Mouse (Mus musculus) neural tube, embryonic 13.5 days (tissue): ENCODE data around the gene Tmprss3. TPM values are rescaled to one million over a fixed set of nuclear protein-coding genes. Genes with fewer than 3 reads are reported as not detected.

Experiments used
- ATAC-seq: fragments of 200-750 bp; cut with Nextera tagmentation; 2 replicates; pipeline ENCODE4 v1.8.0; 2017; ENCODE audit warnings: low read depth, mild to moderate bottlenecking, moderate TSS enrichment, moderate library complexity
- H3K27ac ChIP-seq: fragments of 300-500 bp; sonication (generic); replicated peaks from 2 replicates; pipeline ENCODE4 v1.5.1; 2015; ENCODE audit warnings: moderate library complexity, mild to moderate bottlenecking, inconsistent platforms
- H3K27me3 ChIP-seq: fragments of 300-500 bp; sonication (generic); 2 replicates; pipeline ENCODE4 v1.6.1; 2015; ENCODE audit warnings: mild to moderate bottlenecking, inconsistent platforms
- H3K36me3 ChIP-seq: fragments of 300-500 bp; sonication (generic); 2 replicates; pipeline ENCODE4 v1.6.1; 2015; ENCODE audit warnings: mild to moderate bottlenecking, inconsistent platforms
- H3K4me1 ChIP-seq: fragments of 300-500 bp; sonication (generic); replicated peaks from 2 replicates; pipeline ENCODE4 v1.6.1; 2015; ENCODE audit warnings: inconsistent platforms
- H3K4me2 ChIP-seq: fragments of 300-500 bp; sonication (generic); 2 replicates; pipeline ENCODE4 v1.6.1; 2015; ENCODE audit warnings: inconsistent platforms, mild to moderate bottlenecking, moderate library complexity
- H3K4me3 ChIP-seq: fragments of 300-500 bp; sonication (generic); 2 replicates; pipeline ENCODE4 v1.5.1; 2015; ENCODE audit warnings: mild to moderate bottlenecking, inconsistent platforms
- H3K9ac ChIP-seq: fragments of 300-500 bp; sonication (generic); 2 replicates; pipeline ENCODE4 v1.6.1; 2015; ENCODE audit warnings: moderate library complexity, mild to moderate bottlenecking, inconsistent platforms
- H3K9me3 ChIP-seq: fragments of 300-500 bp; sonication (generic); 2 replicates; pipeline ENCODE4 v1.6.1; 2016; ENCODE audit warnings: inconsistent platforms
- WGBS: fragments of 180-500 bp; shearing (Covaris S2); methylation state at CpG from one replicate; pipeline ENCODE4 v1.1.7; 2015; 5-methylcytosine and 5-hydroxymethylcytosine counted together
- polyA plus RNA-seq: library from polyadenylated mRNA; unstranded; fragments of >200 nt; fragmentation: Nextera tagmentation; extraction: Ambion mirVana; gene quantifications from 2 replicates; pipeline ENCODE4 v1.2.1, GENCODE M21; 2015

Tmprss3 gene
- polyA plus RNA-seq, 1 experiment from 2014 or later = not detected

- no peaks in the 10 kb centered on the region for H3K9me3 ChIP-seq
- no peaks in the 10 kb centered on the region for H3K36me3 ChIP-seq
- no peak within 1 kb of the TSS for H3K9ac ChIP-seq
- no peak within 1 kb of the TSS for H3K27ac ChIP-seq
- no peak for ATAC-seq
- H3K4me1 ChIP-seq = peaks cover 11% of the 10 kb centered on the region
- 10% methylated on average over 2 of the region's 2 CpGs for WGBS
- no peaks in the 10 kb centered on the region for H3K27me3 ChIP-seq
- H3K4me2 ChIP-seq = no peak within 1 kb of the TSS
- no peak within 1 kb of the TSS for H3K4me3 ChIP-seq
These were observed 69.3 kb downstream of the Tmprss3 start, which contains the start of gene Tff3 for GRCm38 (mm10) chr17:31129452-31129851. Gene Tff3 (minus strand): TSS chr17:31129646.

Other genes starting within 250 kb of the Tmprss3 start
- gene Umodl1, start 244.3 kb downstream of the Tmprss3 start, polyA plus RNA-seq = 0.48 TPM in 1 of 2 replicates, not detected in the other
- gene Abcg1, start 141.3 kb downstream of the Tmprss3 start, polyA plus RNA-seq = 16.5 and 16.7 TPM in 2 replicates
- 2.8 and 3.0 TPM in 2 replicates for gene Tff3, start 69.3 kb downstream of the Tmprss3 start, polyA plus RNA-seq
- not detected in 2 replicates for gene Tff2, start 54.7 kb downstream of the Tmprss3 start, polyA plus RNA-seq
- gene Tff1, start 33.7 kb downstream of the Tmprss3 start, polyA plus RNA-seq = not detected in 2 replicates
- gene Ubash3a, start 8.9 kb upstream of the Tmprss3 start, polyA plus RNA-seq = not detected in 2 replicates
- 2.2 and 2.3 TPM in 2 replicates for gene Rsph1, start 78.4 kb upstream of the Tmprss3 start, polyA plus RNA-seq
- gene Slc37a1, start 87.8 kb upstream of the Tmprss3 start, polyA plus RNA-seq = 13.3 and 14.6 TPM in 2 replicates
- gene Pde9a, start 187.2 kb upstream of the Tmprss3 start, polyA plus RNA-seq = 34.7 and 35.1 TPM in 2 replicates